Mouse (Mus musculus) spleen, adult 2 months (tissue): ENCODE results near the gene Ifi207. TPM values are rescaled to one million over a fixed set of nuclear protein-coding genes. Genes with fewer than 3 reads are reported as not detected.
A peak's percentile ranks its signal among the peaks of the same experiment; 100 is the strongest.
"Not testable (repeated sequence)": the region's sequence is repeated elsewhere in the genome, so short reads cannot be mapped to it uniquely, and the experiment has no call there.

Experiments
- DNase-seq, 2 experiments: peaks; one replicate each; pipeline versions ENCODE4 v3.0.0 to v3.0.0-alpha.2; 2012 to 2021; ENCODE audit warnings: low spot score in 2 of 2, low read depth in 1 of 2
- H3K27ac ChIP-seq: fragments of 200-500 bp; 2 replicates; pipeline ENCODE4 v1.5.1; 2012; ENCODE audit warnings: low read length, inconsistent platforms; ENCODE audit not compliant: insufficient read depth
- H3K27me3 ChIP-seq: fragments of 200-500 bp; 2 replicates; pipeline ENCODE4 v1.6.1; 2012; ENCODE audit warnings: mild to moderate bottlenecking, moderate library complexity, low read length, inconsistent platforms; ENCODE audit not compliant: control insufficient read depth, insufficient read depth
- H3K36me3 ChIP-seq: fragments of 200-500 bp; 2 replicates; pipeline ENCODE4 v1.6.1; 2012; ENCODE audit warnings: mild to moderate bottlenecking, low read length, inconsistent platforms; ENCODE audit not compliant: control insufficient read depth, insufficient read depth
- H3K4me1 ChIP-seq: fragments of 200-500 bp; 2 replicates; pipeline ENCODE4 v1.6.1; 2011; ENCODE audit warnings: inconsistent platforms; ENCODE audit not compliant: control insufficient read depth, insufficient read depth, insufficient read length
- H3K4me3 ChIP-seq: fragments of 200-500 bp; 2 replicates; pipeline ENCODE4 v1.5.1; 2011; ENCODE audit warnings: mild to moderate bottlenecking, inconsistent platforms; ENCODE audit not compliant: insufficient read depth, insufficient read length; ENCODE audit errors: extremely low read depth
- CTCF ChIP-seq: fragments of 200-500 bp; IDR thresholded peaks from 2 replicates; pipeline ENCODE4 v1.5.1; 2011; ENCODE audit warnings: mild to moderate bottlenecking, inconsistent platforms; ENCODE audit not compliant: insufficient read depth, insufficient read length, insufficient replicate concordance; ENCODE audit errors: extremely low read depth
- POLR2A ChIP-seq: fragments of 200-500 bp; IDR thresholded peaks from 2 replicates; pipeline ENCODE4 v1.6.1; 2011; ENCODE audit warnings: low read depth, low read length, inconsistent platforms
- WGBS: fragments of 180-500 bp; shearing (Covaris S2); methylation state at CpG from one replicate; pipeline ENCODE4 v1.1.7; 2018; 5-methylcytosine and 5-hydroxymethylcytosine counted together
- polyA plus RNA-seq: library from polyadenylated mRNA; depleted of rRNA; stranded (reverse); fragments of >200 nt; gene quantifications from 2 replicates; pipeline ENCODE4 v1.2.3, GENCODE M21; 2012; rRNA removed

Gene Ifi207
- polyA plus RNA-seq: 6.8 and 10.0 TPM in 2 replicates

DNA sequence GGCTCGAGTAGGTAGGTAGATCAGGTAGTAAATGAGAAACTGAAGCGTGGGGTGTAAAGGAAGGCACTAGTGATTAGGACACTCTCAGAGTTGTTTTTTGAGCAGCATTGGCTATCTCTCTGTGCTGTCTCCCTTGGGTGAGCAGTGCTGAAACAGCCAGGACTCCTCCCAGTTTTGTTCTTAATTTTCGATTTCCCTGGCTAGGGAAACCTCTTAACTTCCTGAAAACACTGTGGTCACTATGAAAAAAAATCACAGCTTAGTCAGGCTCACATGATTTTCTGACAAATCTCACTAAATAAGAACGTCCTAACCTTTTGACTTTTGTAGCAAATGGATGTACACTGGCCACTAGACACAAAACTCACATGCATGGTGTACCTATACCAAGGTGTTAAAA lies at the start of gene Ifi207:
Gene Ifi207, minus strand, starts transcription at position 92 of the 400 bp plus-strand sequence.
- peak within 1 kb of the TSS; percentile 18 for H3K27ac ChIP-seq
- no peak for DNase-seq
- no peak for TF ChIP-seq POLR2A
- TF ChIP-seq CTCF: no peak

DNA sequence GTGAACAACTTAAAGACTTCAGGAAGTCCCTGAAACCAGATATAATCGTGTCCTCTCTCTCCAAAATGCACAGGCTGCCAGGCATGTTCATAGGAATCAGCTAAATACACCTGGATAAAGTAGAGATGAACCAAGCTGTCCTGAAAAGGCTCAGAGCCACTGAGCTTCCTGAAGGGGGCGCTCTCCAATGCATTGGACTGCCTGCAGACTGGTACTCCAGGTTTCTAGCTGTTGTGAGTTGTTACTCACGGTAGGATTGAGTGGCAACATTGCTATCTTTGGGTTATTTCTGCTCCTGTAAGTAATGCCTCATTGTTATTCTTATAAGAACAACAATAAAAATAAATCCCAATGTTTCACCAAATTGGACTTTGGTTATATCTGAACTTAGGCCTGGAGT lies 31.9 kb upstream of the Ifi207 start:
- DNase-seq, H3K36me3 ChIP-seq, H3K4me3 ChIP-seq, H3K27me3 ChIP-seq, H3K27ac ChIP-seq, H3K4me1 ChIP-seq: not testable (repeated sequence)
- 73% methylated on average over 3 of the region's 3 CpGs for WGBS

More for the DNA sequence above, at the start of gene Ifi207:
- 41% methylated on average over 4 of the region's 4 CpGs for WGBS
- H3K36me3 ChIP-seq: no peaks in the 10 kb centered on the region
- H3K4me3 ChIP-seq: peak within 1 kb of the TSS; percentile 33
- H3K4me1 ChIP-seq: no peaks in the 10 kb centered on the region
- no peaks in the 10 kb centered on the region for H3K27me3 ChIP-seq

DNA sequence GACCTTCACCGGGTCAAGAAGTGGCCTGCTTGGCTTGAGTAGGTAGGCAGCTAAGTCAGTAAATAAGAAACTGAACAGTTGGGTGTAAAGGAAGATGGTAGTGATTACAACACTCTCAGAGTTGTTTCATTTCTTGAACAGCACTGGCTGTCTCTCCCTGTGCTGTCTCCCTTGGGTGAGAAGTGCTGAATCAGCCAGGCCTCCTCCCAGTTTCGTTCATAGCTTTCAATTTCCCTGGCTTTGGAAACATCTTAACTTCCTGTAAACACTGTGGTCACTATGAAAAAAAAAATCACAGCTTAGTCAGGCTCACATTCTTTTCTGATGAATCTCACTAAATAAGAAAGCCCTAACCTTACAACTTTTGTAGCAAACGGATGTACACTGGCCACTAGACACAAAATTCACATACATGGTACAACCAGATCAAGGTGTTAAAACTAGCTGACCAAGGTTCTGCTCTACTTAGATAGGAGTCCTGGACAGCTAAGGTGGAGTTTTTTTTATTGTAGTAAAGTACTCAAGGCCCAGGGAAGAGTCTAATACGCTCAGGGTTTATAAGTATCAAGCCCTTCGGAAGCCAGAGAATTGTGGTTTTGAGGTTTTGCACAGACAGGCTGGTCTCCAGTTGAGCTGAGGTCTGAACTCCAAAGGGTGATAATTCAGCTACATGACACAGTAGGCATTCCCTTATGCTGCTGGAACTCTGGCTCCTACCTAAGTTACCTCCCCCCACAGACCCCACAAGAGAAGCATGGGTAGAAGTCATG lies 25.5 kb upstream of the Ifi207 start, which contains the start of gene Ifi204:
Gene Ifi204, minus strand, starts transcription at position 96 of the 770 bp plus-strand sequence.
- H3K36me3 ChIP-seq, H3K27ac ChIP-seq, DNase-seq, H3K4me3 ChIP-seq, H3K4me1 ChIP-seq, H3K27me3 ChIP-seq: not testable (repeated sequence)
- 25% methylated on average over 5 of the region's 5 CpGs for WGBS

DNA sequence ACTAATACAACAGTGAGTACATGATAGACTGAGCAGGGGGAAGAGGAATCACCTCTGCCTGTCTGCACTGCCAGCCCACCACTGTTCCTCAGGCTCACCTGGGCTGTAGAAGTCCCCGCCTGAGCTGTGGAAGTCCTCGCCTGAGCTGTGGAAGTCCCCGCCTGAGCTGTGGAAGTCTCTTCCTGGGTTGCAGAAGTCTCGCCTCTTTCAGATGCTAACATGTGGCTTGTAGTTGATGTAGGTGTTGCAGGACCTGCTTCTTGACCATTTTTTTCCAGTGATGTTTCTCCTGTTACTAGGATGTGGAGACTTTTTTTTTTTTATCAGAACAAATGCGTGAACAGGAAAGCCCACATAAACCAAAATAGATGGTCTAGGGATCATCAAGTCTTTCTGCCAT lies 18.5 kb upstream of the Ifi207 start:
- not testable (repeated sequence) for H3K4me3 ChIP-seq, H3K27ac ChIP-seq, H3K27me3 ChIP-seq, H3K36me3 ChIP-seq, DNase-seq, H3K4me1 ChIP-seq
- WGBS: 92% methylated on average over 5 of the region's 5 CpGs

- no peak for DNase-seq
- no peak overlapping the region for H3K27ac ChIP-seq
- no peaks in the 10 kb centered on the region for H3K27me3 ChIP-seq
- WGBS: 46% methylated on average over 1 of the region's 1 CpGs
- H3K4me3 ChIP-seq: no peak overlapping the region
- H3K4me1 ChIP-seq: no peaks in the 10 kb centered on the region
- H3K36me3 ChIP-seq: no peaks in the 10 kb centered on the region
- TF ChIP-seq POLR2A (no peak), CTCF (no peak)
Observed at GRCm38 (mm10) chr1:173742262-173742661, 715 bp upstream of the Ifi207 start.

DNA sequence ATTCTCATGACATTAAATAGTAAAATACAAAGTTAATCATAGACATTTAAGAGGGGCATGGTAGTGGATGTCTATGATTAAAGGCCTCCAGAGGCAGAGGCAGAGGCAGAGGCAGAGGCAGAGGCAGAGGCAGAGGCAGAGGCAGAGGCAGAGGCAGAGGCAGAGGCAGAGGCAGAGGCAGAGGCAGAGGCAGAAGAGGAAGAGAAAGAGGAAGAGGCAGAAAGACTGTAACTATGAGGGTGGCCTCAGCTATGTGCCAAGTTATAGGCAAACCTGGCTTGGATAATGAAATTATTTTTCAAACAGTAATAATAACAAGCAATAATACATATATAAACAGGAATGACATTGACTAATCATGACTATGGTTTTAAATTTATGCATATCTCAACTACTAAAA lies 1.0 kb downstream of the Ifi207 start:
- Histone ChIP-seq H3K27ac (no peak overlapping the region), H3K4me3 (no peak overlapping the region), H3K4me1 (no peaks in the 10 kb centered on the region), H3K27me3 (no peaks in the 10 kb centered on the region), H3K36me3 (no peaks in the 10 kb centered on the region)
- no peak for DNase-seq
- TF ChIP-seq POLR2A (no peak), CTCF (no peak)

GRCm38 (mm10) chr1:173736986-173737385 lies 4.6 kb downstream of the Ifi207 start:
- Histone ChIP-seq H3K36me3 (no peaks in the 10 kb centered on the region), H3K27me3 (no peaks in the 10 kb centered on the region), H3K4me3 (no peak overlapping the region), H3K27ac (no peak overlapping the region), H3K4me1 (no peaks in the 10 kb centered on the region)
- no peak for DNase-seq
- TF ChIP-seq POLR2A: no peak
- TF ChIP-seq CTCF: no peak
- WGBS: 66% methylated on average over 2 of the region's 2 CpGs

DNA sequence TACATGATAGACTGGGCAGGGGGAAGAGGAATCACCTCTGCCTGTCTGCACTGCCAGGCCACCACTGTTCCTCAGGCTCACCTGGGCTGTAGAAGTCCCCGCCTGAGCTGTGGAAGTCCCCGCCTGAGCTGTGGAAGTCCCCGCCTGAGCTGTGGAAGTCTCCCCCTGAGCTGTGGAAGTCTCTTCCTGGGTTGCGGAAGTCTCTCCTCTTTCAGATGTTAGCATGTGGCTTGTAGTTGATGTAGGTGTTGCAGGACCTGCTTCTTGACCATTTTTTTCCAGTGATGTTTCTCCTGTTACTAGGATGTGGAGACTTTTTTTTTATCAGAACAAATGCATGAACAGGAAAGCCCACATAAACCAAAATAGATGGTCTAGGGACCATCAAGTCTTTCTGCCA lies 6.5 kb downstream of the Ifi207 start:
- WGBS: 91% methylated on average over 4 of the region's 4 CpGs
- not testable (repeated sequence) for H3K4me1 ChIP-seq, H3K27me3 ChIP-seq, H3K36me3 ChIP-seq, H3K4me3 ChIP-seq, H3K27ac ChIP-seq, DNase-seq
